Mouse (Mus musculus): ENCODE measurements around the gene Def6. TPM values are rescaled to one million over a fixed set of nuclear protein-coding genes. Genes with fewer than 3 reads are reported as not detected.

The Def6 gene
- polyA plus RNA-seq, 1 experiment from 2014 or later = 3.5 TPM

- 41% methylated on average over 6 of the region's 6 CpGs for WGBS
- H3K9me3 ChIP-seq (ENCODE audit: control insufficient read depth, low read length) = no peaks in the 10 kb centered on the region
- ATAC-seq (ENCODE audit: low FRiP score, low TSS enrichment) = no peak
- 0 out of 2 replicates have a peak overlapping the region, but pooled peaks have one; percentile 0 for H3K9ac ChIP-seq (ENCODE audit: low read depth, low read length)
- peaks cover 3% of the 10 kb centered on the region; the same call in 1 of the 2 replicates for H3K36me3 ChIP-seq (ENCODE audit: control insufficient read depth, insufficient read depth, low read length)
- no peaks in the 10 kb centered on the region for H3K27me3 ChIP-seq (ENCODE audit: control insufficient read depth, insufficient read depth, low read length)
- H3K27ac ChIP-seq (ENCODE audit: low read depth, low read length) = no peak overlapping the region
- H3K4me1 ChIP-seq (ENCODE audit: control insufficient read depth, insufficient read depth, low read length) = peaks cover 24% of the 10 kb centered on the region; the same call in 1 of the 2 replicates
- no peak overlapping the region for H3K4me2 ChIP-seq (replicated peaks; ENCODE audit: low read depth, low read length)
- H3K4me3 ChIP-seq (ENCODE audit: low read length) = no peak overlapping the region
Measured at GRCm38 (mm10) chr17:28244714-28245113, 37.1 kb downstream of the Def6 start.

DNA sequence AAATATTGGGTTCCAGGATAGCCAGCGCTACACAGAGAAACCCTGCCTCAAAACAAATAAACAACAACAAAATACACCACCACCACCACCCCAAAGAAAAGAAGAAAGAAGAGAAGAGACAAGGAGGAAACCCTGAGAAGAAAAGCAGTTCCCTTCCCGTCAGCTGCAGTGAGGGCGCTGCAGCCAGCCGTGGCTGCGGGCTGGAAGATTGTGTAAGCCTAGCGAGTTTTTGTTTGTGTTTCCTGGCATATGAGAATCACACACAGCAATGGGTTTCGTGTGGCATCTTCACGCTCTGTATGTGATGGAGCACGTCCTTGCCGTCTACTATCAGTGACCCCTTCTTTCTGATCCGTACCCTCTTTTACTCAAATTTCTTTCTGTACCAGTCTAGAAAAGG, 39.1 kb downstream of the Def6 start:
- Histone ChIP-seq H3K27me3 (ENCODE audit: control insufficient read depth, insufficient read depth, low read length) (no peaks in the 10 kb centered on the region), H3K27ac (ENCODE audit: low read depth, low read length) (no peak overlapping the region), H3K9ac (ENCODE audit: low read depth, low read length) (no peak overlapping the region), H3K4me2 (replicated peaks; ENCODE audit: low read depth, low read length) (no peak overlapping the region), H3K4me1 (ENCODE audit: control insufficient read depth, insufficient read depth, low read length) (peaks cover 24% of the 10 kb centered on the region; the same call in 1 of the 2 replicates), H3K36me3 (ENCODE audit: control insufficient read depth, insufficient read depth, low read length) (no peaks in the 10 kb centered on the region), H3K4me3 (ENCODE audit: low read length) (no peak overlapping the region), H3K9me3 (ENCODE audit: control insufficient read depth, low read length) (no peaks in the 10 kb centered on the region)
- ATAC-seq (ENCODE audit: low FRiP score, low TSS enrichment) = no peak
- 50% methylated on average over 11 of the region's 11 CpGs for WGBS

- no peaks in the 10 kb centered on the region for H3K27me3 ChIP-seq (ENCODE audit: control insufficient read depth, insufficient read depth, low read length)
- H3K4me3 ChIP-seq (ENCODE audit: low read length) = no peak overlapping the region
- H3K4me2 ChIP-seq (replicated peaks; ENCODE audit: low read depth, low read length) = no peak overlapping the region
- H3K27ac ChIP-seq (ENCODE audit: low read depth, low read length) = no peak overlapping the region; the same call in 1 of the 2 replicates
- 14% methylated on average over 6 of the region's 6 CpGs for WGBS
- no peak overlapping the region for H3K9ac ChIP-seq (ENCODE audit: low read depth, low read length)
- no peaks in the 10 kb centered on the region for H3K36me3 ChIP-seq (ENCODE audit: control insufficient read depth, insufficient read depth, low read length)
- 0 out of 2 replicates have a peak, but pooled peaks have one; percentile 30 for ATAC-seq (ENCODE audit: low FRiP score, low TSS enrichment)
- no peaks in the 10 kb centered on the region for H3K9me3 ChIP-seq (ENCODE audit: control insufficient read depth, low read length)
- peaks cover 26% of the 10 kb centered on the region; the same call in 1 of the 2 replicates for H3K4me1 ChIP-seq (ENCODE audit: control insufficient read depth, insufficient read depth, low read length)
Measured at GRCm38 (mm10) chr17:28247613-28248012, 40.0 kb downstream of the Def6 start.

- H3K4me2 ChIP-seq (replicated peaks; ENCODE audit: low read depth, low read length) = no peak overlapping the region
- no peaks in the 10 kb centered on the region for H3K9me3 ChIP-seq (ENCODE audit: control insufficient read depth, low read length)
- no peaks in the 10 kb centered on the region for H3K36me3 ChIP-seq (ENCODE audit: control insufficient read depth, insufficient read depth, low read length)
- no peak overlapping the region for H3K4me3 ChIP-seq (ENCODE audit: low read length)
- H3K9ac ChIP-seq (ENCODE audit: low read depth, low read length) = no peak overlapping the region
- no peaks in the 10 kb centered on the region for H3K27me3 ChIP-seq (ENCODE audit: control insufficient read depth, insufficient read depth, low read length)
- WGBS = 73% methylated on average over 12 of the region's 12 CpGs
- H3K4me1 ChIP-seq (ENCODE audit: control insufficient read depth, insufficient read depth, low read length) = peaks cover 26% of the 10 kb centered on the region; the same call in 1 of the 2 replicates
- ATAC-seq (ENCODE audit: low FRiP score, low TSS enrichment) = no peak
- H3K27ac ChIP-seq (ENCODE audit: low read depth, low read length) = no peak overlapping the region
Measured at GRCm38 (mm10) chr17:28249062-28249461, 41.5 kb downstream of the Def6 start.

GRCm38 (mm10) chr17:28251579-28252280, 44.2 kb downstream of the Def6 start:
- no peak for ATAC-seq (ENCODE audit: low FRiP score, low TSS enrichment)
- H3K27me3 ChIP-seq (ENCODE audit: control insufficient read depth, insufficient read depth, low read length) = no peaks in the 10 kb centered on the region
- H3K4me3 ChIP-seq (ENCODE audit: low read length) = no peak overlapping the region
- H3K4me2 ChIP-seq (replicated peaks; ENCODE audit: low read depth, low read length) = no peak overlapping the region
- H3K36me3 ChIP-seq (ENCODE audit: control insufficient read depth, insufficient read depth, low read length) = no peaks in the 10 kb centered on the region
- H3K9me3 ChIP-seq (ENCODE audit: control insufficient read depth, low read length) = no peaks in the 10 kb centered on the region
- peaks cover 36% of the 10 kb centered on the region for H3K4me1 ChIP-seq (ENCODE audit: control insufficient read depth, insufficient read depth, low read length)
- no peak overlapping the region for H3K27ac ChIP-seq (ENCODE audit: low read depth, low read length)
- no peak overlapping the region for H3K9ac ChIP-seq (ENCODE audit: low read depth, low read length)
- WGBS = 81% methylated on average over 12 of the region's 12 CpGs

GRCm38 (mm10) chr17:28252281-28252648, 44.7 kb downstream of the Def6 start:
- Histone ChIP-seq H3K9me3 (ENCODE audit: control insufficient read depth, low read length) (no peaks in the 10 kb centered on the region), H3K4me3 (ENCODE audit: low read length) (no peak overlapping the region), H3K9ac (ENCODE audit: low read depth, low read length) (no peak overlapping the region), H3K4me2 (replicated peaks; ENCODE audit: low read depth, low read length) (no peak overlapping the region), H3K36me3 (ENCODE audit: control insufficient read depth, insufficient read depth, low read length) (no peaks in the 10 kb centered on the region), H3K27me3 (ENCODE audit: control insufficient read depth, insufficient read depth, low read length) (no peaks in the 10 kb centered on the region), H3K27ac (ENCODE audit: low read depth, low read length) (no peak overlapping the region), H3K4me1 (ENCODE audit: control insufficient read depth, insufficient read depth, low read length) (peaks cover 36% of the 10 kb centered on the region)
- 84% methylated on average over 5 of the region's 5 CpGs for WGBS
- ATAC-seq (ENCODE audit: low FRiP score, low TSS enrichment) = no peak

- ATAC-seq (ENCODE audit: low FRiP score, low TSS enrichment) = peak; percentile 32; the same call in 1 of the 2 replicates
- peaks cover 36% of the 10 kb centered on the region for H3K4me1 ChIP-seq (ENCODE audit: control insufficient read depth, insufficient read depth, low read length)
- 53% methylated on average over 7 of the region's 7 CpGs for WGBS
Measured at GRCm38 (mm10) chr17:28253216-28253615, 45.6 kb downstream of the Def6 start.

DNA sequence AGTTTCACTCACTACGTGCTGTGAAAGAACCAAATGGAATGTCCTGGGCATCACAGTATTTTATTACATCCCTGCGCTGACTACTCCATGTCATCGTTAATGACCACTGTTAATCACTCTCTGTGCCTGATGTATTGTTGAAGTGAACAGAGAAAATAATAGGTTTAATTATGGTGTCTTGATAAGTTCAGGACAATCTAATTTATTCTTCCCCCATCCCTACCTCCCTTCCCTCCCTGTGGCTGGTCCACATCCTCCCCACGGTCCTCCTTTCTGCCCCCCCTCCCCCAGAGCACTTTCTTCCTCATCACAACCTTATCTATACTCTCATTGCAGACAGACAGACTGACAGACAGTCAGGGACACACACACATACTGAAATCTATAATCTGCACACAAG, 47.2 kb downstream of the Def6 start:
- Histone ChIP-seq H3K9me3 (ENCODE audit: control insufficient read depth, low read length) (peaks cover 5% of the 10 kb centered on the region; the same call in 1 of the 2 replicates), H3K9ac (ENCODE audit: low read depth, low read length) (no peak overlapping the region), H3K4me3 (ENCODE audit: low read length) (no peak overlapping the region), H3K27me3 (ENCODE audit: control insufficient read depth, insufficient read depth, low read length) (no peaks in the 10 kb centered on the region), H3K36me3 (ENCODE audit: control insufficient read depth, insufficient read depth, low read length) (no peaks in the 10 kb centered on the region), H3K27ac (ENCODE audit: low read depth, low read length) (no peak overlapping the region), H3K4me2 (replicated peaks; ENCODE audit: low read depth, low read length) (no peak overlapping the region), H3K4me1 (ENCODE audit: control insufficient read depth, insufficient read depth, low read length) (peaks cover 36% of the 10 kb centered on the region)
- ATAC-seq (ENCODE audit: low FRiP score, low TSS enrichment) = no peak
- WGBS = 29% methylated on average over 4 of the region's 4 CpGs

More at GRCm38 (mm10) chr17:28253216-28253615, 45.6 kb downstream of the Def6 start:
- Histone ChIP-seq H3K27ac (ENCODE audit: low read depth, low read length) (no peak overlapping the region), H3K9me3 (ENCODE audit: control insufficient read depth, low read length) (no peaks in the 10 kb centered on the region), H3K9ac (ENCODE audit: low read depth, low read length) (no peak overlapping the region), H3K4me2 (replicated peaks; ENCODE audit: low read depth, low read length) (no peak overlapping the region), H3K4me3 (ENCODE audit: low read length) (no peak overlapping the region), H3K27me3 (ENCODE audit: control insufficient read depth, insufficient read depth, low read length) (no peaks in the 10 kb centered on the region), H3K36me3 (ENCODE audit: control insufficient read depth, insufficient read depth, low read length) (no peaks in the 10 kb centered on the region)

- H3K4me2 ChIP-seq (replicated peaks; ENCODE audit: low read depth, low read length) = no peak overlapping the region
- WGBS = 27% methylated on average over 5 of the region's 5 CpGs
- no peak overlapping the region for H3K4me3 ChIP-seq (ENCODE audit: low read length)
- no peaks in the 10 kb centered on the region for H3K36me3 ChIP-seq (ENCODE audit: control insufficient read depth, insufficient read depth, low read length)
- H3K27me3 ChIP-seq (ENCODE audit: control insufficient read depth, insufficient read depth, low read length) = no peaks in the 10 kb centered on the region
- H3K9ac ChIP-seq (ENCODE audit: low read depth, low read length) = no peak overlapping the region
- no peak for ATAC-seq (ENCODE audit: low FRiP score, low TSS enrichment)
- H3K9me3 ChIP-seq (ENCODE audit: control insufficient read depth, low read length) = peaks cover 6% of the 10 kb centered on the region; the same call in 1 of the 2 replicates
- no peak overlapping the region; the same call in 1 of the 2 replicates for H3K27ac ChIP-seq (ENCODE audit: low read depth, low read length)
- peaks cover 36% of the 10 kb centered on the region for H3K4me1 ChIP-seq (ENCODE audit: control insufficient read depth, insufficient read depth, low read length)
Measured at GRCm38 (mm10) chr17:28255651-28256050, 48.1 kb downstream of the Def6 start.
